Mouse (Mus musculus): ENCODE results near the gene Ugt2b36. TPM values are rescaled to one million over a fixed set of nuclear protein-coding genes. Genes with fewer than 3 reads are reported as not detected.
"Not testable (repeated sequence)": the region's sequence is repeated elsewhere in the genome, so short reads cannot be mapped to it uniquely, and the experiment has no call there.

Gene Ugt2b36
- polyA plus RNA-seq (2017; shearing (Covaris generic)) = not detected

DNA sequence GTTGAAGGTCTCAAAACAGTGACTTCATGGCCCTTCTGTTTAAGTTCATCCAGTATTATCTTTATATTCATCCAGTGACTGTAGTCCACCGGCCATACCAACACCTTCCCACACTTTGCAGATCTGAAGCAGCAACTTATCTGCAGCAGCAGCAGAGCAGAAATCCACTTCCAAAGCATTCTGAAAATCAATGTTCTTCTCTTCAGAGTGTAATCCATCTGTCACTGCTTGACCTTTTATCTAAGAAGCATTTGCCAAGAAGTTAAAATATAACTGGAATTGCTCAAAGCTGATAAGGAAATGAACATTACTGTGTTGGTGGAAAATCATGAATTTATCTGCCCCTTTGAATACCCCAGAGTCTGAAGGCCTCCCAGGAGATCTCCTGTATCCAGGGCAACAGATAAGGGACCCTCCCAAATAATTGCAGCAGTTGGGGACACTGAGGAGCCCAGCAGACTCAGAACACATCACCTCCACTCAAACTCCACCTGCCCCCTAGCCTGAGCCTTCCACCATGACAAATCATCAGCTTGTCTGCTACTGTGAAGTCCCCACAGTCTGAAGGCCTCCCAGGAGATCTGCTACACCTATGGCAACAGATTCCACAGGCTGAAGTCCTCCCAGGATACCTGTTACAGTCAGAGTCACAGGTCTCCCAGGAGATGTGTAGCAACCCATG, at the start of gene Ugt2b36:
Ugt2b36 (minus strand) TSS at position 210 of the 682 bp plus-strand sequence.
- no peak for ATAC-seq

- not testable (repeated sequence) for ATAC-seq
Observed at GRCm38 (mm10) chr5:87140196-87140595, 47.8 kb upstream of the Ugt2b36 start, which contains the start of gene Ugt2b5. Ugt2b5 (minus strand) TSS chr5:87140318.

DNA sequence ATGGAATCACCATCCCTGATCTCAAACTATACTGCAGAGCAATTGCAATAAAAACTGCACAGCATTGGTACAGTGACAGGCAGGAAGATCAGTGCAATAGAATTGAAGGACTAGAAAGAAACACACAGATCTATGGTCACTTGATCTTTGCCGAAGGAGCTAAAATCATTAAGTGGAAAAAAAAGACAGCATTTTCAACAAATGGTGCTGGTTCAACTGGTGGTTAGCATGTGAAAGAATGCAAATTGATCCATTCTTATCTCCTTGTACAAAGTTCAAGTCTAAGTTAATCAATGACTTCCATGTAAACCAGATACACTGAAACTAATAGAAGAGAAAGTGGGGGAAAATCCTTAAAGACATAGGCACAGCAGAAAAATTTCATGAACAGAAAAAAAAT, 11.3 kb upstream of the Ugt2b36 start:
- ATAC-seq = not testable (repeated sequence)

- ATAC-seq = no peak
Observed at GRCm38 (mm10) chr5:87091111-87091510, 1.2 kb downstream of the Ugt2b36 start.

GRCm38 (mm10) chr5:87089264-87089663, 3.1 kb downstream of the Ugt2b36 start:
- ATAC-seq = no peak

DNA sequence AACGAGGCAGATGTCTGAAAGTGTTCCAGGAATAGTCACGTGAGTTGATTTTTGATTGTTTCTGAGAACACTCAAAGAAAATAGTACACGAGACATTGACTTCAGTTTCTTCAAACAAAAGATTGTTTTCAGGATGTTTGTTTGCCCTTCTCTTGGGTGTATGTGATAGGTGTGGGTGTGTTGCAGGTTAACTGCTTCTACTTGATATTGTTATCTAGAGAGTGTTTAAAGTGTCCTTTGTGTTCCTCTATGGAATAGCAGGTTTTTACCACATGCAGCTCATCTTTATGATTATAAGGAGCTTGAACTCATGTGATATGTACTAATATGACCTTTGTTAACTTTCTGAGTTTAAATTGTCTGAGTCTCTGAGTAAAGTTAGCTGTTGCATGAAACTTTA, 6.1 kb downstream of the Ugt2b36 start:
- no peak for ATAC-seq

DNA sequence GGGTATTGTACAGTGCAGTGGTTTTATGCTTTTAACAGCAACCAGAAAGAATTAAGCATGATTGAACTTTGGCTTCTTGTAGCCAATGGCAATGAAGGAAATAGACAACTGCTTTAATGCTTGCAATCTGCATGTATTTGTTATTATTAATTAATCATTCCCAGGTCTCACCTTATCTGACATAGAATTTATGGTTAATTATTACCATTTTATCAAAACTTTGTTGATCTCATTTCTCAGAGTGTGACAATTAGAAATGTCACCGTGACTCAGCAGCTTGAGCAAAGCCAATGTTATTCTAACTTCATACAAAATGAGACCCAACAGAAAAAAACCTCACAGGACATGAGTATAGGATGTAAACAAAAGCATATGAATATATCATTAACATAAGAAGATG, 61.7 kb downstream of the Ugt2b36 start:
- ATAC-seq = no peak

DNA sequence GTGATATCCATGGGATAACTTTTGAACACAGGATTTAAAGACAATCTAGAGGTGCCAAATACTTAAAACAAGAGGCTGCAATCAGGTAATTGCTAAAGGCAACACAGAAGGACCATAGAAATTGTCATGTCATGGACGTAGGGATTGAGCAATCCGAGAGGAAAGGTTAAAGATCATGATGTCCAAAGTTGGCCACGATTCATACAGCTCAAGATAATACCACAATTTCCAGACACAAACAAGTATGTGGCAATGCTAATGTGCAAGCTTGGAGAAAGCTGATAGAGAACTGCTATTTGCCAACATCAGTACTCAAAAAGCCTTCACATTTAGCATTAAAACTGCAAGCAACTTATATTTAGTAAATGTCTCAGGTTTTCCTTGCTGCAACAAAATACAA, 65.0 kb downstream of the Ugt2b36 start:
- ATAC-seq = no peak

Other genes with a start within 250 kb of the Ugt2b36 start
- not detected for gene Ugt2b34, start 185.6 kb downstream of the Ugt2b36 start, polyA plus RNA-seq (2017; shearing (Covaris generic))
- gene Ugt2b1, start 166.0 kb downstream of the Ugt2b36 start, polyA plus RNA-seq (2017; shearing (Covaris generic)) = not detected
- gene Ugt2b35, start 91.7 kb downstream of the Ugt2b36 start, polyA plus RNA-seq (2017; shearing (Covaris generic)) = not detected
- not detected for gene Ugt2b5, start 47.8 kb upstream of the Ugt2b36 start, polyA plus RNA-seq (2017; shearing (Covaris generic))
- gene Ugt2b37, start 162.2 kb upstream of the Ugt2b36 start, polyA plus RNA-seq (2017; shearing (Covaris generic)) = not detected
- not detected for gene Ugt2a3, start 244.6 kb upstream of the Ugt2b36 start, polyA plus RNA-seq (2017; shearing (Covaris generic))